Comparison of ENCODE assay signal across 18 mouse cellular contexts in the genomic region with DNA sequence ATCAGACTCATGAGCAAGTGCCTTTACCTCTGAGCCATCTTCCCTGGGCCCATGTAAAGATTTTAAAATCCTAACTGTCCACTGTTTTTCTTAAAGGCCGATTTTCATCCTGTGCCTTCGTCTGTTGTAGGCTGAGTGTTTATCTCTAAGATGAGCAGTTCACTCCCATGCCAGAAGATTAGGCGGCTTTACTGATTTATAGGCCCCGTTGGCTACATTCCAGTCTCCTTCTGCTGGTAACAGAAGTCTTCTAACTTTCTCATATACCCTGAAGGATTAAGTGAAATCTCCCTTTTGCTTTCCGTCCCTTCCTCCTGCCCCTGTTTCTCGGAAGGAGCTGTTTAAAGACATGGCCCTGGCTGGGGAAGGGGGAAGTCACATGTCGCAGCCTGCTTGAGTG. TPM values are rescaled to one million over a fixed set of nuclear protein-coding genes. Genes with fewer than 3 reads are reported as not detected.
DNase-seq lines count a peak whose midpoint lies in the region; ATAC-seq and TF ChIP-seq lines count a peak whose summit lies in the region.
"Had no signal": no experiment of that assay in that cellular context is flagged by ENCODE, and none has a peak within 500 bp of the region (broad histone marks: within the 10 kb centered on the region; RNA-seq: fewer than 3 reads in every experiment).

No protein-coding gene starts in this region.

- H3K36me3 ChIP-seq in heart, embryonic 10.5 days: peaks cover 33% of the 10 kb centered on the region
- no peaks in the 10 kb centered on the region for H3K36me3 ChIP-seq in kidney, postnatal 0 days (ENCODE audit: insufficient read depth, low read length)
- H3K36me3 ChIP-seq: embryonic facial prominence, embryonic 12.5 days; hindbrain, embryonic 12.5 days; liver, embryonic 15.5 days had no signal

- no peak overlapping the region for H3K9ac ChIP-seq in kidney, postnatal 0 days (ENCODE audit: low read depth, low read length)
- H3K9ac ChIP-seq: embryonic facial prominence, embryonic 12.5 days; hindbrain, embryonic 12.5 days; liver, embryonic 15.5 days had no signal

- H3K4me1 ChIP-seq in heart, embryonic 10.5 days: peaks cover 20% of the 10 kb centered on the region
- peaks cover 8% of the 10 kb centered on the region; the same call in 1 of the 2 replicates for H3K4me1 ChIP-seq in kidney, postnatal 0 days (replicated peaks; ENCODE audit: insufficient read depth, low read length)
- H3K4me1 ChIP-seq: hindbrain, embryonic 12.5 days had no signal

- H3K27me3 ChIP-seq in heart, embryonic 10.5 days (ENCODE audit: insufficient read depth, poor library complexity, severe bottlenecking): peaks cover 23% of the 10 kb centered on the region
- no peaks in the 10 kb centered on the region; the same call in 1 of the 2 replicates for H3K27me3 ChIP-seq in kidney, postnatal 0 days (ENCODE audit: insufficient read depth, low read length)

- no peaks in the 10 kb centered on the region for H3K9me3 ChIP-seq in heart, embryonic 10.5 days
- no peaks in the 10 kb centered on the region for H3K9me3 ChIP-seq in kidney, postnatal 0 days (replicated peaks; ENCODE audit: low read length)
- H3K9me3 ChIP-seq: embryonic facial prominence, embryonic 12.5 days; hindbrain, embryonic 12.5 days; liver, embryonic 15.5 days; megakaryocyte, embryonic 14.5 days had no signal

- TF ChIP-seq CTCF in kidney, postnatal 0 days (IDR thresholded peaks at IDR 0.05; ENCODE audit: low read depth): no peak

- H3K27ac ChIP-seq in heart, embryonic 10.5 days: no peak overlapping the region
- H3K27ac ChIP-seq in kidney, postnatal 0 days: no peak overlapping the region
- H3K27ac ChIP-seq: embryonic facial prominence, embryonic 12.5 days; hindbrain, embryonic 12.5 days; liver, embryonic 15.5 days had no signal

- peak overlapping the region; percentile 33 for H3K4me3 ChIP-seq in heart, embryonic 10.5 days
- H3K4me3 ChIP-seq in kidney, postnatal 0 days (replicated peaks; ENCODE audit: low read depth, low read length): no peak overlapping the region
- H3K4me3 ChIP-seq: embryonic facial prominence, embryonic 12.5 days; hindbrain, embryonic 12.5 days; liver, embryonic 15.5 days; megakaryocyte, embryonic 14.5 days had no signal

- H3K4me2 ChIP-seq in kidney, postnatal 0 days (ENCODE audit: low read length): peak overlapping the region; percentile 8; the same call in 1 of the 2 replicates
- H3K4me2 ChIP-seq: embryonic facial prominence, embryonic 12.5 days; hindbrain, embryonic 12.5 days; liver, embryonic 15.5 days had no signal

- no peak for DNase-seq in heart, embryonic 10.5 days (ENCODE audit: low spot score)
- no peak for DNase-seq in heart, adult 18-20 months
- DNase-seq in kidney, postnatal 0 days (ENCODE audit: low spot score): peak; percentile 62
- no peak for DNase-seq in kidney, postnatal 25 days
- DNase-seq in urinary bladder, postnatal 14 days (ENCODE audit: low spot score): peak; percentile 41
- no peak for DNase-seq in urinary bladder, postnatal 4 days (ENCODE audit: low spot score in 2 of 2)
- DNase-seq in cerebellum, adult 9-10 months: no peak
- DNase-seq: adrenal gland, postnatal 10 days; cerebellum, postnatal 14 days; gastrocnemius, postnatal 10 days; right cerebral cortex, postnatal 14 days; thymus, postnatal 36 days had no signal

- WGBS in heart, embryonic 10.5 days: 38% methylated on average over 7 of the region's 7 CpGs
- 20% methylated on average over 7 of the region's 7 CpGs for WGBS in kidney, postnatal 0 days

- ATAC-seq in kidney, postnatal 0 days (replicated peaks; ENCODE audit: low FRiP score, low read depth): no peak
- ATAC-seq in granulocyte monocyte progenitor cell, adult 5-6 weeks (replicated peaks; ENCODE audit: poor library complexity, severe bottlenecking): no peak
- ATAC-seq: forebrain, embryonic 14.5 days had no signal

RNA-seq across cellular contexts. Expression of gene Grhl1, which starts 2.8 kb away (rescaled TPM):
- polyA plus RNA-seq in heart, embryonic 10.5 days (2016; fragmentation: Nextera tagmentation; extraction: Ambion mirVana): 4.1 and 5.1 TPM in 2 replicates
- under 1 TPM; 0.35 to 0.54 TPM for total RNA-seq in heart, adult 18-20 months (2021)
- 2.3 and 2.8 TPM in 2 replicates for polyA plus RNA-seq in kidney, postnatal 0 days (2015; fragmentation: Nextera tagmentation; extraction: Ambion mirVana)
- total RNA-seq in granulocyte monocyte progenitor cell, adult 5-6 weeks (2014; fragmentation: Nextera tagmentation): 0.53 TPM in 1 of 2 replicates, not detected in the other
- total RNA-seq in granulocyte monocyte progenitor cell, adult 5-6 weeks (2017): 0.62 and 0.73 TPM in 2 replicates

Comparison
In these comparisons a context has a peak if more than half of its experiments do, and no peak if none do; other contexts are left out.
1. DNase-seq: peak in kidney, postnatal 0 days (single experiment) and urinary bladder, postnatal 14 days (single experiment); none in heart, embryonic 10.5 days (single experiment), heart, adult 18-20 months (0 of 2), kidney, postnatal 25 days (0 of 2), urinary bladder, postnatal 4 days (0 of 2) and cerebellum, adult 9-10 months (single experiment).